Comparison of ENCODE assay signal across 11 mouse cellular contexts in the genomic region with DNA sequence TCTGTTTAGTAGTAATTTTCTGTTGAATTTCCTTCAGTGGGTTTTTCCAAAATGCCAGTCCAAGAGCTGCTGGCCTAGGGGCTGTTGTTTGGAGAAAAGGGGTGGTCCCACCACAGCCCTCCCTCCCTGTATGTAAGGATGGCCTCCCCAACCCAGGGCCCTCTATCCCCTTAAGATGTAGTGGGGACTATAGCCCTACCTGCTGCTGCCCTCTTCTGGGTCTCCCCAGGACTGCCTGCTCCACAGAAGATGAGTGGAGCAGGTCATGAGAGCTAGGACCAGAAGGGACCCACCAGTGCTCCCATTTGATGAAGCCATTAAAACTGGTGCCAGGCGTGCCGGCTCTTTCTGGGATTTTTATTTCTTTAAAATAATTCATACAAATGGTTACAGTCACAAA. TPM values are rescaled to one million over a fixed set of nuclear protein-coding genes. Genes with fewer than 3 reads are reported as not detected.
A peak's percentile ranks its signal among the peaks of the same experiment; 100 is the strongest.
DNase-seq lines count a peak whose midpoint lies in the region; ATAC-seq and TF ChIP-seq lines count a peak whose summit lies in the region.
"Had no signal": no experiment of that assay in that cellular context is flagged by ENCODE, and none has a peak within 500 bp of the region (broad histone marks: within the 10 kb centered on the region; RNA-seq: fewer than 3 reads in every experiment).

No protein-coding gene starts in this region.

- peak; percentile 55 for DNase-seq in gastrocnemius, adult 2 months
- no peak for DNase-seq in gastrocnemius, postnatal 36 days
- no peak for DNase-seq in liver, adult 2 months (ENCODE audit: extremely low read depth, low read depth, low spot score)
- no peak for DNase-seq in liver
- DNase-seq in cerebellum, postnatal 10 days: peak; percentile 76 to 80
- DNase-seq in lung, postnatal 36 days: peak; percentile 21
- no peak for DNase-seq in embryo, embryonic 9.5 days (ENCODE audit: extremely low spot score)

- intact Hi-C loops in gastrocnemius, adult 2 months (cut with DNase I): loop anchor here (1.0 kb wide), 1 partner anchor 44 kb away; no protein-coding TSS in a partner anchor
- intact Hi-C loops in gastrocnemius, postnatal 36 days (cut with DNase I): no loop called here

- H3K36me3 ChIP-seq in liver, adult 2 months (ENCODE audit: control insufficient read depth, insufficient read depth, low read length): peaks cover 22% of the 10 kb centered on the region

- no peak overlapping the region for H3K9ac ChIP-seq in liver, adult 2 months (ENCODE audit: low read depth, low read length)
- H3K9ac ChIP-seq: hindbrain, embryonic 15.5 days had no signal

- H3K79me2 ChIP-seq in liver, adult 2 months (ENCODE audit: control insufficient read depth, insufficient read depth, low read length): no peaks in the 10 kb centered on the region

- H3K27ac ChIP-seq in gastrocnemius, adult 2 months: peak overlapping the region; percentile 84
- H3K27ac ChIP-seq in liver, adult 2 months (replicated peaks; ENCODE audit: insufficient read depth, low read depth, low read length): no peak overlapping the region

- TF ChIP-seq CTCF in gastrocnemius, adult 2 months (IDR thresholded peaks at IDR 0.05): peak; percentile 67
- TF ChIP-seq CTCF in liver, adult 2 months (IDR thresholded peaks at IDR 0.05; ENCODE audit: low read depth, low read length): peak; percentile 54

- H3K27me3 ChIP-seq in liver, adult 2 months (ENCODE audit: control insufficient read depth, insufficient read depth, low read length): no peaks in the 10 kb centered on the region
- H3K27me3 ChIP-seq: CH12.LX; hindbrain, embryonic 15.5 days had no signal

- peaks cover 2% of the 10 kb centered on the region for H3K4me1 ChIP-seq in liver, adult 2 months (ENCODE audit: control insufficient read depth, insufficient read depth, low read length)

- TF ChIP-seq POLR2A in liver, adult 2 months (IDR thresholded peaks at IDR 0.05; ENCODE audit: extremely low read depth, insufficient read depth, low read length): no peak

- no peak overlapping the region for H3K4me3 ChIP-seq in gastrocnemius, adult 2 months
- H3K4me3 ChIP-seq in liver, adult 2 months (ENCODE audit: insufficient read depth, low read depth, low read length): no peak overlapping the region
- H3K4me3 ChIP-seq: erythroblast, embryonic 14.5 days; hindbrain, embryonic 15.5 days had no signal

- no peak for ATAC-seq in frontal cortex, adult (ENCODE audit: low TSS enrichment)

- WGBS in liver, adult 2 months: 93% methylated on average over 2 of the region's 2 CpGs

RNA-seq across cellular contexts. Expression of gene Ctbp1, which starts 27.4 kb away (rescaled TPM):
- 100 to 1,000 TPM; 223 to 241 TPM for total RNA-seq in gastrocnemius, adult 2 months (2021)
- total RNA-seq in gastrocnemius, postnatal 36 days (2021): 100 to 1,000 TPM; 202 to 219 TPM
- total RNA-seq in liver, adult 2 months (2014; rRNA removed): 26.1 and 29.1 TPM in 2 replicates
- 89.9 and 97.6 TPM in 2 replicates for polyA plus RNA-seq in liver, adult 2 months (2012; rRNA removed)

RNA-seq across cellular contexts. Expression of gene Spon2, which starts 29.1 kb away (rescaled TPM):
- 1 to 10 TPM; 1.4 to 5.4 TPM for total RNA-seq in gastrocnemius, adult 2 months (2021)
- 1 to 10 TPM; 1.2 to 2.0 TPM for total RNA-seq in gastrocnemius, postnatal 36 days (2021)
- 1.2 and 2.4 TPM in 2 replicates for total RNA-seq in liver, adult 2 months (2014; rRNA removed)
- 5.3 and 11.1 TPM in 2 replicates for polyA plus RNA-seq in liver, adult 2 months (2012; rRNA removed)
- total RNA-seq: CH12.LX had no signal

Comparison
In these comparisons a context has a peak if more than half of its experiments do, and no peak if none do; other contexts are left out.
1. DNase-seq: peak in gastrocnemius, adult 2 months (single experiment), cerebellum, postnatal 10 days (2 of 2) and lung, postnatal 36 days (single experiment); none in gastrocnemius, postnatal 36 days (0 of 2), liver, adult 2 months (single experiment), liver (single experiment) and embryo, embryonic 9.5 days (single experiment).